Mouse (Mus musculus): ENCODE data around the gene Tead1. TPM values are rescaled to one million over a fixed set of nuclear protein-coding genes. Genes with fewer than 3 reads are reported as not detected.

Tead1 gene
- 1.2 and 3.2 TPM in 2 replicates for polyA plus RNA-seq (2015; fragmentation: Nextera tagmentation; extraction: Ambion mirVana)

DNA sequence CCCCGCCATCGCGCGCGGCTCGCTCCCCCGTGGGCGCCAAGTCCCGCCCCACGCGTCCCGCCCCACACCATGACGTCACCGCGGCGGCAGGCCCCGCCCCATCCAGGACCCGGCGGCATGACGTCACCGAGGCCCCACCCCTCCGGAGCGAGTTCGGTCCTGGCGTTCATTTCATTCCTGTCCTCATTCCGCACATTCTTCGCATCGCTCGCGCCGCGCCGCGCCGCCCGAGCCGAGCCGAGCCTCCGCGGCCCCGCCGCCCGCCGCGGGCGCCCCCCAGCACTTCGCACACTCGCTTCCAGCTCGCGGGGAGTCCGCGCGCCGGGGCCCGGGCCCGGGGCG lies at the start of gene Tead1:
TSS of gene Tead1 (plus strand) at position 148 of the 342 bp plus-strand sequence.
- DNase-seq (ENCODE audit: low spot score): peak; percentile 33

DNA sequence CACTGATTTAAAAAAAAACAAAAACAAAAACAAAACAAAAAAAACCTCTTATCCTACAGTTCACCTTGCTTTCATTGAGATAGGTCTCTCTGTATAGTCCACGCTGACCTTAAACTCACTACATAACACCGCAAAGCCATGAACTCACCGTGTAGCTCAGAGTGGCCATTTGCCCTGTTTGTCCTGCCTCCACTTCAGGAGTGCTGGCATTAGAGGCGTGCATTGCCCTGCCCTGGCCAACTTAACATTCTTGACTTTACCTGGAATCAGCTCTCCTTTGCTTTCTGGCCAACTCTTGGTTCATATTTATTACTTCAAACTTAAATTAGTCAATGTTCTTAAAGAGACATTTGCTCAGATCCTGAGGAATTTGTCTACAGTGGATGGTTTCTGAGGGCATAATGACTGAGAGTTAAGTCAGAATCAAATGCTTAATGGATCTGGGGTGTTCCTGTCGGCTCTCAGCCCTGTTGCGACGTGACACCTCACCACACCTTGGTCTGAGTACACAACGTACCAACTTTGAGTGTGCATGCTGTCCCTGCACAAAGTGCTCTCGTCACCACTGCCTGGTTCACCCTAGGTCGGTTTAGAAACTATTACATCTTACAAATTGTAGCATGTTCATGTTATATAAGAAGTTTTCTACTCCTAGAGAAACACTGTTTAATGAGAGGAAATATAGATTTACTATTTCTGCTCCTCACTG lies 44.5 kb upstream of the Tead1 start:
- no peak for DNase-seq (ENCODE audit: low spot score)

DNA sequence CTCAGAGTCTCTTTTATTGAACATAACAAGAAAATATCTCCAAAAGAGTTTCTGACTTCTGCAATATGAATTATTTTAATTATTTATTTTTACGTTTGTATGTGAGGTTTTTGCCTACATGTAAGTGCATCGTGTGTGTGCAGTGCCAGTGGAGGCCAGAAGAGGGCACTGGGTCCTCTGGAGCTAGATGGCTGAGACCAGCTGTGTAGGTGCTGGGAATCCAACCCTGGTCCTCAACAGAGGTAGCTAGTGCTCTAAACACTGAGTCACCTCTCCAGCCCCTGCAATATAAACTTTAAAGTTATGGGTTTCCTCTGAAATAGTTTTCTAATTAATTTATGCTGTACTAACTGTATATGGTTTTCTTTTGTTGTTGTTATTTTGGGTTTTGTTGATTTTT lies 43.2 kb upstream of the Tead1 start:
- no peak for DNase-seq (ENCODE audit: low spot score)

DNA sequence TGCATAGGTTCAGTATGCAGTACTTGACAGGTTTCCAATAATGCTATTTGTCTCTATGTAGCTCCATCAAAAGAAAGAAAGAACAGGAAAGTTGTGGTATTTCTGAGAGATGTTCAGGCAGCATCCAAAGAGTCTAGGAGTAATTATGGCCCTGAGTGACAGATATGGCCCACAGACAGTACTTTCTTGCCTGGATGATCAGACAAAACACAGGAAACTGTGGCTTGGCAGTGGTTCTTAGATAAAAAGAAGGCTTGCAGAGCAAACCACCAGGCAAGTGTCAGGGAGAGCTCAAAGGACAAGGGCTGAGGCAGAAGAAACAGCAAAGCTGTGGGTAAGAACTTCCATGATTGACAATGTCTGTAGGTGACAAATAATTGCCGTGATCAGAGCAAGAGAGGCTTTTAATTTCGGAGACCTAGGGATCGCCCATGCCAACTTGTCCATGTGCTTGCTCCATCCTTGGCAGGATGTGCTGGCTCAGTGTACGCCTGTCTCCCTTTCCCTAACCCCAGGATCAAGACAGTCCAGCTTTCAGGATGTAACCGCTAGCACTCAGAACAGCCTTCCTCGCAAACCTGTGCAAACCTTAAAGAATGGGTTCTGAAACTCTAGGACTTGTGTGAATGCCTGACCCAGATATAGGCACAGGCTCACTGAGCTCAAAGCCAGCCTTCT lies 35.1 kb upstream of the Tead1 start:
- peak; percentile 5 for DNase-seq (ENCODE audit: low spot score)

DNA sequence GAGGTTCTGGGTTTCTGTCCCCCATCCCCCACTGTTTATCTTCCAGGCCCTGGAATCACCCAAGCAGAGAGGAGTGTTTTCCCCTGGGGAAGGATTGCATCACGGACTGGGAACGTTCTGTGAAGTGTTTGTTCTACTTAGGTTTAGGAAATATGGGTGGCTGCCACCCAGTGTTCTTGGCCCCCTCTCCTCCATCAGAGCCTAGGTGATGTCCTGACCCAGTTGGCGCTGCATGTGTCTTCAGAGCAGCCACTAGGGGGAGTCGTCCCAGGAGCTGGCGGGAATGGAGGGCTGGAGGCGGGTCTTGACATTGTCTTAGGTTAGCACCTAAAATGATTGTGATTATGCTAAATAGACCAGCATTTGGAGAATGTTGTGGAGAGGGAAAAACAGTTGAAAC lies 34.4 kb upstream of the Tead1 start:
- no peak for DNase-seq (ENCODE audit: low spot score)

DNA sequence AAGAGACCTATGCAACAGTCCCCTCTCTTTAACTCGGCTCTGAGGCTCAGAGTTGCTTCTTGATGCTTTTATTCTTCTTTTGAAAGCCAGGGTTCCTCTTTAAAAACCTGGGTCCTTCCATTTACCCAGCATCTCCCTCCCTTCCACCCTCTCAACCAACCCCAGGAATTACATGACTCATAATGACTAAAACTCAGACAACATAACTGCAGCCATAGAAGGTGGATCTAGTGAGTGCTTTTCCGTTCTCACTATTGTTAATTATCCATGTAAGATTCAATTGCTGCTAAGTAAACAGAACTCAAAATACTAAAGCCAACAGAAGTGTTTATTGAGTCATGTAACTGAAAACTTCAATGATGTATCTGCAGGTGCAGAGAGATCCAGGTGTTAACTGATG lies 33.4 kb upstream of the Tead1 start:
- no peak for DNase-seq (ENCODE audit: low spot score)

DNA sequence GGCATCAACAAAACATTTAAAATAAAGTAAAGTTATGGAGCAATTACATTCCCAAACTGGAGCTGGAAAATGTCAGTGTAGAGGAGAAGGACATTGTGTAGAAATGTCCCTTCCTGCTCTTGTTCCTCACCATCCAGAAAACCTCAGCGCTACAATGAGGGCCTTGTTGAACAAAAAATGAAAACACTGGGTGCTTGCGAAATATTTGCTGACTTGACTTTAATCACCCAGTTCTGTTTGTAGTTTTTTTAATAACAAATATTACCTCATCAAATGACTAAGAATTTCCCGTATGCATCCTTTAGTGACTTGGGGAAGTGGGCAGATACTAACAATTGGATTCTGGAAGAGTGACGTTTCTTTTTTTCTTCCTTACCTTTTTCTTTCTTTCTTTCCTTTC lies 31.7 kb upstream of the Tead1 start:
- no peak for DNase-seq (ENCODE audit: low spot score)

DNA sequence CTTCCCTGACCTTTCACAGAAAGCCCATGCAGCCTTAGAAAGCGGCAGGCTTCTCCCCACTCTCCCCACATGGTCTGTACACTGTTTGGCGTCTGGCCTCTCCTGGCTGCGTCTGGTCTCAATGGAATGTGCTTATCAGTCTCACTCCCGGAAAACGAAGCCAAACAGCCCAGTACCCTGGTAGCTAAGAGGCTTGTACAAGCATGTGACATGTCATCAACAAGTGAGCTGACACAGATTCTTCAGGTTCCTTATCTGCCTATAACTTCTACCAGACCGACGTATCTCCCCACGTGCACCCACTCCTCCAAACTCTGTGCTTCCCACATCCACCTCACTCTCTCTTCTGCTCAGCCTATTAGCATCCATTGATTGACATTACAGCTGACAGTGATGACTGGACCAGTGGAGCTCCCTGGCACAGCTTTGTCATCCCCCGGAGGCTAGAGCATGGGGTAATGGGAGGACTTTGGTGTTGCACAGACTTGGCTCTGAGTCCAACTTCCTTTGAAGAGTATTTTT lies 22.9 kb upstream of the Tead1 start:
- DNase-seq (ENCODE audit: low spot score): no peak

DNA sequence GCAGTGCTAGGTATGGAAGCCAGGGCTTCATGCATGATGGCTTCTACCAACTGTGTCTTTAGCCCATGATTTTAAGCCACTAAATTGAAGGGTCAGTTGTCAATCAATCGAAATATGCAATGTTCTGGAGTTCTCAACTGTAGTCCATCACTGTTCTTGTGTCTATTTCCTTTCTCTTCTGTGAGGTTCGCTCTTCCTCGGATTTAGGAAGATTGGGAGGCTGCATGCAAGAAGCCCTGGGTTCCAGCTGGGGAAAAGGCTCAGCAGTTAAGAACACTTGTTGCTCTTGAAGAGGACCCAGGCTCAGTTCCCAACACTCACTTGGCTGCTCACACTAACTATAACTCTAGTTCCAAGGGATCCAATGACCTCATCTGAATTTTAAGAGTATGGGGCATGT lies 20.2 kb upstream of the Tead1 start:
- DNase-seq (ENCODE audit: low spot score): no peak

DNA sequence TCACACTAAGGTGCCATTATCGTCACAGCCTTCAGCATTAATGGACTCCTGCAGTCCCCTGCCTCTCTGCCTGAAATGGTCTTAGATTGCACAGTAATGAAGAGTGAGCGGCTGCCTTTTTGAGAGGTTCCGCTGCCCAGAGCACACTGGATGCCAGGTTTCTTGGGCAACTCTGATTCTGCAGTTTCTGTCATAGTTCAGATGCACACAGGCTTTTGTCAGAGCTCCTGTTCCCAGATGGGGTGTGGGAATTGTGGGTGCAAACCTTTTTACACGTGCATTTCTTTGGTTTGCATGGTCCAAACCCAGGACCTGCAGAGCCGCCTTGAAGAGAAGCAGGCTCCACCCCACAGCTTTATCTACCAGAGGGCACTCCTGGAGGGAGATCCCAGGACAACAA lies 19.3 kb upstream of the Tead1 start:
- no peak for DNase-seq (ENCODE audit: low spot score)

DNA sequence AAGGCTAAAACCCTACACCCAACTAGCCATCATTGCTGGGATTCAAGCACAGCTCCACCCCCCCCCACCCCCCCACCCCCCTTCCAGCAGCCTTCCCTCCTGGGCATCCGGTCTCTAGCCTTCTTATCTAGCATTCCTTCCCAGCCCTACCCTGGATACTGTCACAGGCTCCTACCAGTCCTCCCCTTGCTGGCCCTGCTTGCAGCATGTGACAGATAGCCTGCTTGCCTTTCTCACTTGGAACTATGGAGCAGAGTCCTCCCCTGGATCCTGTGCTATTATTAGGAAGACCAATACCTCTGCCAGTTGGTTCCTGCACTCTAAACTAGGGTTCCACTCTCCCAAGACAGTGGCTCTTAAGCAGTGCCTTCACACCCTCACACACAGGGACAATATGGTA lies 18.8 kb upstream of the Tead1 start:
- no peak for DNase-seq (ENCODE audit: low spot score)

DNA sequence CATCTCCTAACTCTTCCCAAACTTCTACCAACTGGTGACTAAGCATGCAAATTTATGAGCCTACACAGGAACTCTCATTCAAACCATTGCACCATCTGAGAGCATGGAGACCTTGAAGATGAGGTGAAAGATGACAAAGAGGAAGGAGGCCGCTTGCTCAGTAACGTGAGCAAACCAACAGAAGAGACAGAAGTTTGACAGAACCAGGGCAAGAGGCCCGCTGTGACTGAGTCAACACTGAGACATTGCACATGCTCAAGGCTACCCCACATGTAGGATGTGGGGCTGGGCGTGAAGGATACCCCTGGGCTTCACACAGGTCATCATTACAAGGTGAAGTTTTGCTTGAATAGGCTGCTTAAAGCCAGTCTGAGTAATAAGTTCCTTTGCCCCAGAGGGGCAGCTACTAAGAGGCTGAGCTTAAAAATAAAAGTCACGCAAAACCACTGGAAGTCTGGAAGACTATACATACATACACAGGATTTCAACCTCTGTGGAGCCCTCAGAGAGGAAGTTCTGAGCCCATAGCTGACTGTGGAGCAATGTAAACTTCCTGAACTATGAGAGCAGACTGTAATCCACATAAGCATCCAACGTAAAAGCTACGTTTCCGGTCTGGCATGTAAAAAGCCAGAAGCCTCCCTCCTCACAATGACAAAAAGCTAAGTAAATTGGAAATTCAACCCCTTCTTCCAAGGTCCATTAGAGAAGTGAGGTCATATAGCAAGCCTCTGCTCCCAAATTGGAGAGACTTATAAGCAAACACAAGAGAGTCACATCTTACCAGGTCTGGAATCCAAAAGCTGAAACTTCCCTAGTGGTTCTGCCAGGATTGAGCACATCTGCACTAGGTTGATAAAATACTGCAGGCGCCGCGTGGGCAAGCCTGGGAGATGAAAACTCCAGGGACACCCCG lies 16.5 kb upstream of the Tead1 start:
- DNase-seq (ENCODE audit: low spot score): no peak

DNA sequence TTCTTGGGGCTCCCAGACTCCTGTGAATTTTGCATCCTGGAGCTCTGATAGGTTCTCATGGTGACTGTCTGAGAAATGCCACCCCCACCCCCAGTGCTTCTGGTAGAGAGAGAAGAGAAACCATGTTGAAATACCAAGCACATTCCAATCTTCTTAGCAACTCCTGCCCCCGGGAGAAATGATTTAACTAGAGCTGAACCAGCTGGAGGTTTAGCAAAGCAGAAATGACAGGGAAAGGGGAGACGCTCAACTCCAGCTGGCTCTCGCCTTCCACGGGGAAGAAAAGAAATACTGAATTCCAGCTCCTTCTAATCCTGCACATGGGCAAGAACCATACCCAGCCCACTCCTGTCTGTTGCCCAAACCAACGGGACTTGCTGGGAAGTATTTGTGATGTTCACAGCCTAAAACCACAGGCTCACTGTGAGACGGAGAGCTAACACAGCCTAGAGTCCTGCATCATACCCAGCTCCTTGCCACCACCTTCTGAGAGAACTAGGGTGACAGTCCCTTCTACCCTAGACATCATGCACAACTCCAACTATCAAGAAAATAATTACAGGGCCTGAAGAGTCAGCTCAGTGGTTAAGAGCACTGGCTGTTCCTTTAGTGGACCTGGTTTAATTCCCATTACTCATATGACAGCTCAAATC lies 15.7 kb upstream of the Tead1 start:
- DNase-seq (ENCODE audit: low spot score): no peak

DNA sequence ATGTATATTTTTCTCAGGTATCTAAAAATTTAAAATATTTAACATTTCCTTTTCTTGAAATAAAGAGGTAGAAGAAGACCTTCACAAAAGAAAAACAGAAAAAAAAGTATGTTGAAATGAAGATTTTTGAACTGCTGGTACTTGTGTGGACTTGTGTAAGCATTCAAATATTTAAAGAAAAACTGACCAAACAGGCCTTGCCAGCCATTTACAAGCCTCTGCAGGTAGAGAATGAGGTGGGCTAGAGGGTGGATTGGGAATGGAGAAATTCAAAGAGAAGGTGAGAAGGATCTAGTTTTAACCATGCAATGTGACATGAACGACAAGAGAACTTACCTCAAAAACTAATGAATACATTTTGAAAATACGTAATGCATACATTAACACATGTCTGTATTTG lies 9.1 kb upstream of the Tead1 start:
- no peak for DNase-seq (ENCODE audit: low spot score)

DNA sequence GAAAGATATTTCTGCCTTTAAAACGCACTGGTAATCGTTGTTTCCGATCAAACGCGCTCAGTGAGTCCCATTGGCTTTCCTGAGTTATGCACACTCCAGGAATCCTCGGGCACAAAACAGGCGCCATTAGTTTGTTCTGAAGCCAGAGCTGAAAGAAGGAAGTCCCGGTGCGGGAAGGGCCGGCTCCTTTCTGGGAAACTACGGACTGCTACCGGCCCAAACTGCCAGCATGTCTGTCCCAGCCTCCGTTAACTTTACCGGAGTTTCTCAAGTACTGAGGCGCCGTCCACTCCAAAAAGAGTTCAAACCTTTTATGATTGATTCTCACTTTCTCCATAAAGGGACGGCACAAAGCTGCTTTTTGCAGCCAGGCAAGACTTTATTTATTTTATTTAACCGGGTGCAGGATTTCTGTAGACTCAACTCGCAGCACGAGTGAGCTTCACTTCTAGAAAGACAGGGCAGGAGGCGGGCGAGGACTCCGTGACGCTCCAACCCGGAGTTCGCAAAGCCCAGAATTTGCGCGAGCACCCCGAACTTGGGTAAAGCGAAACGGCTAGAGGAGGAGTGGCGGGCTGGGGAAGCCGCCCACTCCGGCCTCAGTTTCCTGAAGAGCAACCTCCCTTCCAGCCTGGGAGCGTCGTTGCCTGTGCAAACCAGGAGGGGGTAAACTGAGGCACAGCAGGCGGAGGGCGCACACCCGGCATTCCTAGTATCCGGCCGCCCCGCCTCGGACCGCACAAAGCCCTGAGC lies 524 bp upstream of the Tead1 start:
- DNase-seq (ENCODE audit: low spot score): no peak

DNA sequence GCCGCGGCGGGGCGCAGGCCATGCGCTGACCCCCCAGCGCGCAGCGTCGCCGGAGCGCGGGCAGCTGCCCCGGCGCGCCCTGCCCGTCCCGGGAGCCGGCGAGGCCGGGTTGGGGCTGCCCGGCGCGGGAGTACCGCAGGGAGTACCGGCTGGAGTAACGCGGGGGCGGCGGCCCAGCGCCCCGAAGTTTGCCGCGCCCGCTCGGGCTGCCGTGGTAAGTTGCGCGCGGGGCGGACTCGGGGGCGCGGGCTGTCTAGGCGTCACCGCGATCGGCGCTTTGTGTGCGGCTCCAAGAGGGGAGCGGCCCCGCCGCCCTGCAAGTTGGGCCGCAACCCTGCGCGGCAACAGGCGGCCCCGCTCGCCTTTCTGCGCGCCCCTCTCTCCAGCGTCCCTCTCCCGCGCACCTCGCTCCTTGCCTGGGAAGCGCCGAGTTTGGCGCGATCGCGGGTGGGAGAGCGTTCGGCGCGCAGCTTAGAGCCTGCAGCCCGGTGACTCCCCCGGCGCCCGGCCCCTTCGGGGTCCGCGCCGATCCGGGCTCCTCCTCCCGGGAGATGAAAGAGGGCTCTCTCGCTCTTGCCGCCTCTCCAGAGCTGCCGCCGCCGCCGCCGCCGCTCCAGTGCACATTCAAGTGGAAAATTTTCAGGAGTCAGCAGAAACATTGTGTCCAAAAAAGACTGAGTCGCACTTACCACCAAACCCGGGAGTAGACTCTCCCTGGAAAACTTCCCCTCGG lies 561 bp downstream of the Tead1 start:
- DNase-seq (ENCODE audit: low spot score): peak; percentile 7

DNA sequence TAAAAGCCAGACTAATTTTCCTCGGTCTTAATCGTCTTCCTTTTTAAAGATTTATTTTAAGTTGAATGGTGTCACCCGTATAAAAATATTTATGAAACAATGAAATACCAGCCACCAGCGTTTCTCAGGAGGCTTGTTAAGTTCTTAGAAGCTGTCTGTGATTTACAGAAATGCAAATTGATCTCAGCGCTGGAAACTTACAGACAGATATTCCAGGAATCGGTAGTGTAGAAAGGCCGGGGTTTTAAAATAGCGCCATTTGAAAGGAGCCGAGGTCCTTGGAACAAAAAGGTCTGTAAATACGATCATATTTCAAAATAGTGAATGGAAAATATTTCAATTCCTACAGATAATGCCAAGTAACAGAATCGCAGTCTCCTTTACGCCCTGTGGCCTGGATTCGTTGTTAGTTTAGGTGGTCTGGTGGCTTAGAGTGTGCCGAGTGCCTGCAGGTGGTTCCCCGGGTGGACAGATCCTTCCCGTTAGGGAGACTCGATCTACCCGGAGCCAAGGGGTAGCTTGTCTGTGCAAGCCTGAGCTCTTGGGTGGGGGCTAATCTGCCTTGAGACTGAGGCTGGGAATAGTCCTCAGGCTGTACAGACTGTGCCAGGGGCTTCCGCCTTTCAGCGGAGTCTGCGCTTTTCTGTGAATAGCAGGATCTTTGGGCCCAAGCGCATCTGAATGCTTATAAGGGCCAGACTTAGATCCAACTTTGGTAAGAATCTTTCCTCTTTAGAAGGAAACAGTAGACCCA lies 1.6 kb downstream of the Tead1 start:
- DNase-seq (ENCODE audit: low spot score): no peak

DNA sequence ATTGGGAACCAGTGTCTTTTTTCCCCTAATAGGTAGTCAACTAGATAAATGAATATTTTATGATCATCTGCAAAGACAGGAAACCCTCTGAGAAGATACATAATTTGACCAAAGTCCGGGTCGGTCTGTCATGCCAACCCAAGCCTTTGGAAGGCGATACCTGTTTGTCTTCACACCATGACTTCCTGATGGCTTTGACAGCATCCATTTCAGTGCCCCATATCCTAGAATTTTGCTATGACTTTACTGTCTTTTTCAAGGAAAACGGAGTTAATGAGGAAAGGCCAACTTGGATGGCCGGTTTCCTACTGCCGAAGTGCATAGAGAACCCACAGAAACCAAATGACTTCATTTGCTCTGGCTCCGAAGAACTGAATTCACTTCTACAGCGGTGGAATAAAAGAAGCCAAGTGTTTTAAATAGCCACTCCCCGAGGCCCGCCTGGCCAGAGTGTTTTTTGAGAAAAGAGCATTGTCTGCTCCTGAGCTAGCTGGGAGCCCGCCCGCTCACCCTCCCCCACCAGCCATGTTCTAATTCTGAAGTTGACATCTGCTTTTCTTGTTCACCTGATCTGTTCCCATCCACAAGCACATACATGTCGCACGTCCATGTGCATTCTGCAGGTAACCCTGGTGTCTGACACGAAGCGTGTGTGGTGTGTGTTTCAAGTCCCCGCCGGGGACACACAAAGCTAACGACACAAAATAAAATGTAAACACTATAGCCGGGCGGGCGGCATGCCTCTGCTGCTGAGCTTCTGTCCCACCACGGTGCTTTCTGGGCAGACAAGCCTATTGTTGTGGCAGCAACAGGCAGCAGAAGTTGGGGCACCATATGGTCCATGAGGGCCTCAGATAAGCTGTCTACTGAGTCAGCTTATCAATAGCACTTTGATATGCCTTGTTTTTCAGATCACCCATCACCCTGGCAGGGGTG lies 5.8 kb downstream of the Tead1 start:
- DNase-seq (ENCODE audit: low spot score): no peak
